Mouse (Mus musculus): ENCODE data around the gene Ipo8. TPM values are rescaled to one million over a fixed set of nuclear protein-coding genes. Genes with fewer than 3 reads are reported as not detected.

The Ipo8 gene
- polyA plus RNA-seq, 2 experiments = 4.8 to 5.0 TPM

DNA sequence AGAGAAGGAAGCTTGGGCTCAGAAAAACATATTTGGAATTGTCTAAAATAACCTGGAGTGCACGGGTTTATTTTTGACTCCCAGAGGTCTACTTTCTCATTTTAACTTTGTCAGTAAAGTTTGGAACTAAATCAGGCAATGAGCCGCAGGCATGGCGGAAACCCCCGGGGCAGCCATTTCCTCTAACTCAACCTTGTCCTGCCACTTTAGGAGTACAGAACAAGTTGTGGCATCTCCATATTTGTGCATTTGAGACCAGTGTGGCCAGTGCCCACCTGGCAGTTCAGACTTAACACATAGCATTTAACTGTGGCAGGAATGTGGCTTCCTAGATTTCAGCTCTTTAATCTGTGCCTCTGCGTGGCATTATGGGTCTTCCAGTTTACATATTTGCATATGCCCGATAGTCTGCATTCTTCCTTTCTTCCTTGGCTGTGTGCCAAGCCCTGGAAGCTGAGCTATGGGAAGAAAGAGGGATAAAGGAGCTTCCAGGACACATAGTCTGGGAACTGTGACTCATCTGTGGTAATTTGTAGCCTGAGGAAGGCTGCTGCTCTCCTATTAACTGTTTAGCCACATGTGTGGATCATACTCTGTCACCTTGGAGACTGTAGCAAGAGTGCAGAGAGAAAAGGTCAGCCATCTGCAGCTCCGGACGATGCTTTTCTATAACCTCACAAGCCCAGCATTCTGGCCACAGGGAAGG is 90.6 kb downstream of the Ipo8 start:
- H3K4me1 ChIP-seq (replicated peaks; ENCODE audit: control insufficient read depth in 2 of 2, insufficient read depth in 2 of 2, low read length in 1 of 2) = no peaks in the 10 kb centered on the region
- no peak for TF ChIP-seq CTCF (IDR thresholded peaks at IDR 0.05; ENCODE audit: low read depth)
- no peak for TF ChIP-seq EP300 (IDR thresholded peaks at IDR 0.05; ENCODE audit: low read depth)
- H3K9ac ChIP-seq (replicated peaks) = no peak overlapping the region
- no peak overlapping the region for H3K4me3 ChIP-seq (ENCODE audit: insufficient read depth in 1 of 2, low read depth in 2 of 2, low read length in 2 of 2)
- no peaks in the 10 kb centered on the region for H3K27me3 ChIP-seq (ENCODE audit: control insufficient read depth, insufficient read depth, low read length)
- H3K27ac ChIP-seq = no peak overlapping the region
- no peak for DNase-seq (ENCODE audit: low read depth in 3 of 3, low spot score in 3 of 3)
- H3K9me3 ChIP-seq (ENCODE audit: control insufficient read depth, low read length) = no peaks in the 10 kb centered on the region
- H3K4me2 ChIP-seq (ENCODE audit: low read depth) = no peak overlapping the region
- 63% methylated on average over 8 of the region's 8 CpGs for WGBS (ENCODE audit: insufficient replicate concordance)
- H3K36me3 ChIP-seq (replicated peaks; ENCODE audit: control insufficient read depth, insufficient read depth, low read depth) = no peaks in the 10 kb centered on the region
- no peak for ATAC-seq (ENCODE audit: insufficient read depth)

DNA sequence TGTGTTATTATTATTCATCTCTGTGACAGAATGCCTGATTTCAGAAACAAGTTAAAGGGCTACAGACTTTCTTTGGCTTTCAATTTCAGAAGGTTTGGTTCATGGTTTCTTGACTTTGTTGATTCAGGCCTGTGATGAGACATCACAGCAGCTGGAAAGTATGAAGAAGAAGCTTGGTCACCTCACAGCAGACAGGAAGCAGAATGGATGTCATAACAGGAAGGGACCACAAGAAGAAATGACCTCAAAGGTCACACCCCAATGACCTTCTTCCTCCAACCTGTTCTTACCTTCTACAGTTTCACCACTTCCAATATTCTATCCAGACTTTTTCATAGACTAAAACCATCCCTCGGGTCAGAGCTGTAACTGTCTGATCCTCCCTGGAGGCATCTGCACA is 94.9 kb downstream of the Ipo8 start:
- 48% methylated on average over 1 of the region's 1 CpGs for WGBS (ENCODE audit: insufficient replicate concordance)
- Histone ChIP-seq H3K4me3 (ENCODE audit: insufficient read depth in 1 of 2, low read depth in 2 of 2, low read length in 2 of 2) (no peak overlapping the region), H3K27me3 (ENCODE audit: control insufficient read depth, insufficient read depth, low read length) (no peaks in the 10 kb centered on the region), H3K36me3 (replicated peaks; ENCODE audit: control insufficient read depth, insufficient read depth, low read depth) (no peaks in the 10 kb centered on the region), H3K4me1 (replicated peaks; ENCODE audit: control insufficient read depth in 2 of 2, insufficient read depth in 2 of 2, low read length in 1 of 2) (no peaks in the 10 kb centered on the region), H3K9me3 (ENCODE audit: control insufficient read depth, low read length) (no peaks in the 10 kb centered on the region), H3K4me2 (ENCODE audit: low read depth) (no peak overlapping the region), H3K27ac (no peak overlapping the region), H3K9ac (replicated peaks) (no peak overlapping the region)
- DNase-seq (ENCODE audit: low read depth in 3 of 3, low spot score in 3 of 3) (no peak), ATAC-seq (ENCODE audit: insufficient read depth) (no peak)
- no peak for TF ChIP-seq CTCF (IDR thresholded peaks at IDR 0.05; ENCODE audit: low read depth)
- no peak for TF ChIP-seq EP300 (IDR thresholded peaks at IDR 0.05; ENCODE audit: low read depth)

DNA sequence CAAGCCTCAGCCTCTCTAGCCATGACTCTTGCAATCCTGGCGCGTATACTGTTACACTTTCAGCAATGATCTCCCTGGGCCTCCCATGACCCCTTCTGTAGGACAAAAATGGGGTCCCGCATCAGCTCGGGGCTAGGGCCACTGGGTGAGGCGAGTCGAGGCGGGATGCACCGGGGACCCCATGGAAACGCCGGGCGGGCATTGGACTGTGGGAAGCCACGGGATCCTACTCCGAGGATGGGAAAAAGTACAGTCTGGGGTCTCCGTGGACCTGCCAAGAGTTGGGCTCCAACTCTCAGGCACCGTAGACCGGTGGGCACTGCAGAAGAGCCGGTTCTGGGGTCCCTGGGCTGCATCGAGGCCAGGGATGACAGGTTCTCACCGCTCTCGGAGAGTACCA is 97.3 kb downstream of the Ipo8 start:
- no peaks in the 10 kb centered on the region for H3K4me1 ChIP-seq (replicated peaks; ENCODE audit: control insufficient read depth in 2 of 2, insufficient read depth in 2 of 2, low read length in 1 of 2)
- 75% methylated on average over 20 of the region's 20 CpGs for WGBS (ENCODE audit: insufficient replicate concordance)
- TF ChIP-seq CTCF (IDR thresholded peaks at IDR 0.05; ENCODE audit: low read depth) (no peak), EP300 (IDR thresholded peaks at IDR 0.05; ENCODE audit: low read depth) (no peak)
- H3K9ac ChIP-seq (replicated peaks) = no peak overlapping the region
- no peaks in the 10 kb centered on the region for H3K27me3 ChIP-seq (ENCODE audit: control insufficient read depth, insufficient read depth, low read length)
- no peaks in the 10 kb centered on the region for H3K9me3 ChIP-seq (ENCODE audit: control insufficient read depth, low read length)
- no peak overlapping the region for H3K4me2 ChIP-seq (ENCODE audit: low read depth)
- ATAC-seq (ENCODE audit: insufficient read depth) = no peak
- no peak overlapping the region for H3K4me3 ChIP-seq (ENCODE audit: insufficient read depth in 1 of 2, low read depth in 2 of 2, low read length in 2 of 2)
- no peaks in the 10 kb centered on the region for H3K36me3 ChIP-seq (replicated peaks; ENCODE audit: control insufficient read depth, insufficient read depth, low read depth)
- no peak for DNase-seq (ENCODE audit: low read depth in 3 of 3, low spot score in 3 of 3)
- no peak overlapping the region for H3K27ac ChIP-seq

DNA sequence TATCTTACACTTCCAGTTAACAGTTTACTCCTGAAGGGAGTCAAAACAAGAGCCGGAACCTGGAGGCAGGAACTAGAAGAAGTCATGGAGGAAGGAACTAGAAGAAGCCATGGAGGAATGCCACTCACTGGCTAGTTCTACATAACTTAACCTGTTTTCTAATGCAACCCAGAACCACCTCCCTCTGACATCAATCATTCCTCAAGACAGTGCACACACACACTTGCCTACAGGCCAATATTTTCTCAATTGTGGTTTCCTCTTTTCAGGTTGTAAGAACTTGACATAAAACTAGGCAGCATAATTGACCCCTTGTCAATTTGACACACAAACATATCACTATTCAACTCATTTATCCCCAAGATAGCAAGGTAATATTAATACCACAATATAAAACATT is 98.3 kb downstream of the Ipo8 start:
- TF ChIP-seq CTCF (IDR thresholded peaks at IDR 0.05; ENCODE audit: low read depth) (no peak), EP300 (IDR thresholded peaks at IDR 0.05; ENCODE audit: low read depth) (no peak)
- Histone ChIP-seq H3K27ac (no peak overlapping the region), H3K36me3 (replicated peaks; ENCODE audit: control insufficient read depth, insufficient read depth, low read depth) (no peaks in the 10 kb centered on the region), H3K4me3 (ENCODE audit: insufficient read depth in 1 of 2, low read depth in 2 of 2, low read length in 2 of 2) (no peak overlapping the region), H3K4me2 (ENCODE audit: low read depth) (no peak overlapping the region), H3K9me3 (ENCODE audit: control insufficient read depth, low read length) (no peaks in the 10 kb centered on the region), H3K27me3 (ENCODE audit: control insufficient read depth, insufficient read depth, low read length) (no peaks in the 10 kb centered on the region), H3K9ac (replicated peaks) (no peak overlapping the region), H3K4me1 (replicated peaks; ENCODE audit: control insufficient read depth in 2 of 2, insufficient read depth in 2 of 2, low read length in 1 of 2) (no peaks in the 10 kb centered on the region)
- WGBS (ENCODE audit: insufficient replicate concordance) = 55% methylated on average over 1 of the region's 1 CpGs
- DNase-seq (ENCODE audit: low read depth in 3 of 3, low spot score in 3 of 3) (no peak), ATAC-seq (ENCODE audit: insufficient read depth) (no peak)

DNA sequence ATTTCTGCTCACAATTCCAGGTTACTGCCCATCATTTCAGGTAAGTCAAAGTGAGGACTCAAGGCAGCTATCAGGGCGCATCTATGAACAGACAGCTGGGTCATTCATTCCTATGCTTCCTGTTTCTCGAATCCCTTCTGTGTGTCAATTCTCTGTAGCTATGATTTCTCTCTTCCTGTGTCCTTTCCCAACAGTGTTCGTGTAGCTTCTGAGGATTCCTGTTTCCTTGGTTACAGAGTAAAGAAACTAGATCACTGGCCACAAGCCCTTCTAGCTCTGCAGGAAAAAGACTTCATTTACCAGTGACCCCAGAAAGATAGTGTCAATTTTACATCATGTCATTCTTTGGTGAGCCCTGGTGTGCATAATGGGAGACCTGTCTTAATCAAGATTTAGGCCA is 102.7 kb downstream of the Ipo8 start:
- 31% methylated on average over 3 of the region's 3 CpGs for WGBS (ENCODE audit: insufficient replicate concordance)
- ATAC-seq (ENCODE audit: insufficient read depth) = no peak
- no peaks in the 10 kb centered on the region for H3K4me1 ChIP-seq (replicated peaks; ENCODE audit: control insufficient read depth in 2 of 2, insufficient read depth in 2 of 2, low read length in 1 of 2)
- H3K4me3 ChIP-seq (ENCODE audit: insufficient read depth in 1 of 2, low read depth in 2 of 2, low read length in 2 of 2) = no peak overlapping the region
- no peak for TF ChIP-seq CTCF (IDR thresholded peaks at IDR 0.05; ENCODE audit: low read depth)
- no peak for TF ChIP-seq EP300 (IDR thresholded peaks at IDR 0.05; ENCODE audit: low read depth)
- H3K27ac ChIP-seq = no peak overlapping the region
- DNase-seq (ENCODE audit: low read depth in 3 of 3, low spot score in 3 of 3) = no peak
- H3K36me3 ChIP-seq (replicated peaks; ENCODE audit: control insufficient read depth, insufficient read depth, low read depth) = no peaks in the 10 kb centered on the region
- H3K4me2 ChIP-seq (ENCODE audit: low read depth) = no peak overlapping the region
- no peak overlapping the region for H3K9ac ChIP-seq (replicated peaks)
- no peaks in the 10 kb centered on the region for H3K9me3 ChIP-seq (ENCODE audit: control insufficient read depth, low read length)
- no peaks in the 10 kb centered on the region for H3K27me3 ChIP-seq (ENCODE audit: control insufficient read depth, insufficient read depth, low read length)
